Comparison of ENCODE assay signal across 9 mouse cellular contexts in the genomic region with DNA sequence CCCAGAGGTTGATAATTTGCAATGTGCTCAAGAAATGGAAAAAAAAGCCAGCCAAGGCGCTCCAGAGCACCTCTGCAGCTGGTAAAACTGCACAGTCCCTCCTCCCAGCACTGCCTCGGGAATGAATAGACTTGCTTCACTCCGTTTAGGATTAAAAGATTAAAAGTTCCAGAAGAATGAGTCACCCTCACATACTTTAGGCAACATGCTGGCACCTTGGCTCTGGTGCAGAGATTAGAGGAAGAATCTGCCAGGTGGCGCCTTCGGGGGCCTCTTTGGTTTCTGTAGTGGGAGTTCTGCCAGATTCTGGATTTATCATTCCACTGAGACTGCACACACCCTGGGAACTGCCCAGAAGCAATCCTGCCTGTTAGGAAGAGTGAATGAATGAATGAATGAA.
DNase-seq lines count a peak whose midpoint lies in the region; ATAC-seq and TF ChIP-seq lines count a peak whose summit lies in the region.
"Had no signal": no experiment of that assay in that cellular context is flagged by ENCODE, and none has a peak within 500 bp of the region (broad histone marks: within the 10 kb centered on the region; RNA-seq: fewer than 3 reads in every experiment).

No protein-coding gene starts in this region.

- DNase-seq in hindbrain, postnatal 0 days (ENCODE audit: low spot score), result peak; percentile 9
- DNase-seq in NIH3T3 (ENCODE audit: low read depth), result peak; percentile 72
- DNase-seq in fibroblast of lung, adult 2 months (ENCODE audit: low read depth), result peak; percentile 23
- DNase-seq in kidney, postnatal 14 days, result peak; percentile 25
- DNase-seq in thymus, postnatal 4 days, result no peak
- no peak for DNase-seq in hindbrain, embryonic 10.5 days (ENCODE audit: low spot score)
- DNase-seq in embryo, embryonic 10.5 days (ENCODE audit: low spot score), result no peak

- no peak overlapping the region for H3K9ac ChIP-seq in hindbrain, postnatal 0 days (replicated peaks; ENCODE audit: low read length)
- H3K9ac ChIP-seq in hindbrain, embryonic 16.5 days (ENCODE audit: low read depth, low read length), result no peak overlapping the region
- H3K9ac ChIP-seq: limb, embryonic 12.5 days had no signal

- no peak for TF ChIP-seq CTCF in hindbrain, postnatal 0 days (IDR thresholded peaks at IDR 0.05; ENCODE audit: low read depth)

- ATAC-seq in hindbrain, postnatal 0 days, result 0 out of 2 replicates have a peak, but pooled peaks have one; percentile 24
- no peak for ATAC-seq in hindbrain, embryonic 16.5 days

- no peaks in the 10 kb centered on the region for H3K4me1 ChIP-seq in hindbrain, postnatal 0 days (ENCODE audit: insufficient read depth, low read length)
- no peaks in the 10 kb centered on the region for H3K4me1 ChIP-seq in hindbrain, embryonic 16.5 days (ENCODE audit: control insufficient read depth, insufficient read depth, low read depth, low read length)
- H3K4me1 ChIP-seq in hindbrain, embryonic 10.5 days (replicated peaks), result no peaks in the 10 kb centered on the region
- H3K4me1 ChIP-seq: limb, embryonic 12.5 days had no signal

- WGBS in hindbrain, postnatal 0 days, result 41% methylated on average over 5 of the region's 5 CpGs
- WGBS in hindbrain, embryonic 16.5 days, result 58% methylated on average over 5 of the region's 5 CpGs
- 65% methylated on average over 5 of the region's 5 CpGs for WGBS in hindbrain, embryonic 10.5 days

- no peaks in the 10 kb centered on the region for H3K36me3 ChIP-seq in hindbrain, postnatal 0 days (ENCODE audit: insufficient read depth, low read length)
- no peaks in the 10 kb centered on the region for H3K36me3 ChIP-seq in hindbrain, embryonic 16.5 days (ENCODE audit: control insufficient read depth, insufficient read depth, low read length)
- H3K36me3 ChIP-seq in hindbrain, embryonic 10.5 days, result no peaks in the 10 kb centered on the region
- H3K36me3 ChIP-seq: limb, embryonic 12.5 days had no signal

- no peak overlapping the region for H3K4me3 ChIP-seq in hindbrain, postnatal 0 days (ENCODE audit: low read length)
- H3K4me3 ChIP-seq in hindbrain, embryonic 16.5 days (ENCODE audit: low read length), result no peak overlapping the region
- H3K4me3 ChIP-seq in hindbrain, embryonic 10.5 days, result no peak overlapping the region
- H3K4me3 ChIP-seq: limb, embryonic 12.5 days had no signal

- no peaks in the 10 kb centered on the region for H3K9me3 ChIP-seq in hindbrain, postnatal 0 days (ENCODE audit: low read length)
- no peaks in the 10 kb centered on the region for H3K9me3 ChIP-seq in hindbrain, embryonic 16.5 days (ENCODE audit: control insufficient read depth, low read length)
- no peaks in the 10 kb centered on the region for H3K9me3 ChIP-seq in hindbrain, embryonic 10.5 days
- H3K9me3 ChIP-seq: limb, embryonic 12.5 days had no signal

- H3K4me2 ChIP-seq in hindbrain, postnatal 0 days (ENCODE audit: low read depth, low read length), result no peak overlapping the region
- H3K4me2 ChIP-seq in hindbrain, embryonic 16.5 days (ENCODE audit: low read length), result no peak overlapping the region
- H3K4me2 ChIP-seq: limb, embryonic 12.5 days had no signal

- H3K27ac ChIP-seq in hindbrain, postnatal 0 days, result no peak overlapping the region
- no peak overlapping the region for H3K27ac ChIP-seq in hindbrain, embryonic 16.5 days (ENCODE audit: low read depth, low read length)
- H3K27ac ChIP-seq in hindbrain, embryonic 10.5 days, result no peak overlapping the region
- H3K27ac ChIP-seq: limb, embryonic 12.5 days had no signal

- no peaks in the 10 kb centered on the region for H3K27me3 ChIP-seq in hindbrain, postnatal 0 days (ENCODE audit: insufficient read depth, low read length)
- peaks cover 3% of the 10 kb centered on the region; the same call in 1 of the 2 replicates for H3K27me3 ChIP-seq in hindbrain, embryonic 16.5 days (replicated peaks; ENCODE audit: control insufficient read depth, insufficient read depth, low read length)
- H3K27me3 ChIP-seq in hindbrain, embryonic 10.5 days (ENCODE audit: insufficient read depth, poor library complexity, severe bottlenecking), result peaks cover 52% of the 10 kb centered on the region

Comparison
In these comparisons a context has a peak if more than half of its experiments do, and no peak if none do; other contexts are left out.
1. DNase-seq: peak in hindbrain, postnatal 0 days (single experiment), NIH3T3 (single experiment), fibroblast of lung, adult 2 months (single experiment) and kidney, postnatal 14 days (single experiment); none in thymus, postnatal 4 days (single experiment), hindbrain, embryonic 10.5 days (single experiment) and embryo, embryonic 10.5 days (single experiment).